Mouse (Mus musculus) midbrain, embryonic 10.5 days (tissue): Measurements from ENCODE around the gene 3830403N18Rik. TPM values are rescaled to one million over a fixed set of nuclear protein-coding genes. Genes with fewer than 3 reads are reported as not detected.
"Not testable (repeated sequence)": the region's sequence is repeated elsewhere in the genome, so short reads cannot be mapped to it uniquely, and the experiment has no call there.

Source experiments
- DNase-seq: peaks from one replicate; pipeline ENCODE4 v3.0.0-alpha.2; 2017; ENCODE audit warnings: low spot score
- H3K27ac ChIP-seq: fragments of 300-500 bp; sonication (generic); replicated peaks from 2 replicates; pipeline ENCODE4 v1.5.1; 2016; ENCODE audit warnings: mild to moderate bottlenecking
- H3K27me3 ChIP-seq: fragments of 300-500 bp; sonication (generic); 2 replicates; pipeline ENCODE4 v1.6.1; 2016; ENCODE audit warnings: low read depth, mild to moderate bottlenecking; ENCODE audit not compliant: poor library complexity, severe bottlenecking
- H3K36me3 ChIP-seq: fragments of 300-500 bp; sonication (generic); 2 replicates; pipeline ENCODE4 v1.6.1; 2016; ENCODE audit warnings: mild to moderate bottlenecking, moderate library complexity
- H3K4me1 ChIP-seq: fragments of 300-500 bp; sonication (generic); 2 replicates; pipeline ENCODE4 v1.6.1; 2016
- H3K4me3 ChIP-seq: fragments of 300-500 bp; sonication (generic); 2 replicates; pipeline ENCODE4 v1.5.1; 2016; ENCODE audit warnings: mild to moderate bottlenecking, moderate library complexity
- H3K9me3 ChIP-seq: fragments of 300-500 bp; sonication (generic); replicated peaks from 2 replicates; pipeline ENCODE4 v1.6.1; 2016; ENCODE audit warnings: mild to moderate bottlenecking
- whole genome bisulfite sequencing: fragments of 180-500 bp; shearing (Covaris S2); methylation state at CpG from one replicate; pipeline ENCODE4 v1.1.7; 2016; 5-methylcytosine and 5-hydroxymethylcytosine counted together
- polyA plus RNA-seq: library from polyadenylated mRNA; unstranded; fragments of >200 nt; fragmentation: Nextera tagmentation; extraction: Ambion mirVana; gene quantifications from 2 replicates; pipeline ENCODE4 v1.2.1, GENCODE M21; 2016

Gene 3830403N18Rik
- polyA plus RNA-seq: 0.80 and 0.88 TPM in 2 replicates

GRCm38 (mm10) chrX:56136336-56136909 is at the start of gene 3830403N18Rik:
Gene 3830403N18Rik, plus strand, starts transcription at chrX:56136572.
- not testable (repeated sequence) for H3K36me3 ChIP-seq, H3K4me1 ChIP-seq, DNase-seq, H3K4me3 ChIP-seq, H3K9me3 ChIP-seq, H3K27ac ChIP-seq, H3K27me3 ChIP-seq
- WGBS: 90% methylated on average over 13 of the region's 15 CpGs

GRCm38 (mm10) chrX:56151396-56151795 is 15.0 kb downstream of the 3830403N18Rik start:
- H3K9me3 ChIP-seq: peaks cover 2% of the 10 kb centered on the region
- H3K4me1 ChIP-seq: no peaks in the 10 kb centered on the region
- no peak overlapping the region for H3K4me3 ChIP-seq
- no peaks in the 10 kb centered on the region for H3K27me3 ChIP-seq
- no peak overlapping the region for H3K27ac ChIP-seq
- WGBS: 79% methylated on average over 2 of the region's 2 CpGs
- no peak for DNase-seq
- no peaks in the 10 kb centered on the region for H3K36me3 ChIP-seq

GRCm38 (mm10) chrX:56186449-56186848 is 50.1 kb downstream of the 3830403N18Rik start:
- H3K4me3 ChIP-seq, H3K27me3 ChIP-seq, H3K27ac ChIP-seq, H3K4me1 ChIP-seq, H3K36me3 ChIP-seq, DNase-seq, H3K9me3 ChIP-seq: not testable (repeated sequence)
- WGBS: no CpG with 5 or more reads among the region's 1 CpGs

Other genes with a start within 250 kb of the 3830403N18Rik start
- not detected in 2 replicates for gene Gm773, start 76.3 kb downstream of the 3830403N18Rik start, polyA plus RNA-seq
- gene Zfp449, start 209.8 kb downstream of the 3830403N18Rik start, polyA plus RNA-seq: 6.5 and 7.4 TPM in 2 replicates
- gene Smim10l2a, start 238.0 kb downstream of the 3830403N18Rik start, polyA plus RNA-seq: 3.3 and 4.4 TPM in 2 replicates